In genomic region chr14:57663630-57664029, GRCm38 (mm10) we compare ENCODE assay signal across 10 mouse cellular contexts. TPM values are rescaled to one million over a fixed set of nuclear protein-coding genes. Genes with fewer than 3 reads are reported as not detected.
A peak's percentile ranks its signal among the peaks of the same experiment; 100 is the strongest.
DNase-seq lines count a peak whose midpoint lies in the region; ATAC-seq and TF ChIP-seq lines count a peak whose summit lies in the region.
"Had no signal": no experiment of that assay in that cellular context is flagged by ENCODE, and none has a peak within 500 bp of the region (broad histone marks: within the 10 kb centered on the region; RNA-seq: fewer than 3 reads in every experiment).

No protein-coding gene starts in this region.

- no peak overlapping the region for H3K27ac ChIP-seq in heart, embryonic 13.5 days (replicated peaks)
- no peak overlapping the region for H3K27ac ChIP-seq in hindbrain, embryonic 12.5 days
- no peak overlapping the region for H3K27ac ChIP-seq in midbrain, embryonic 11.5 days (ENCODE audit: low read depth, low read length)

- peaks cover 4% of the 10 kb centered on the region; the same call in 1 of the 2 replicates for H3K36me3 ChIP-seq in heart, embryonic 13.5 days
- H3K36me3 ChIP-seq in G1E (replicated peaks): peaks cover 30% of the 10 kb centered on the region
- no peaks in the 10 kb centered on the region for H3K36me3 ChIP-seq in hindbrain, embryonic 12.5 days
- H3K36me3 ChIP-seq in midbrain, embryonic 11.5 days (ENCODE audit: control insufficient read depth, insufficient read depth, low read length): no peaks in the 10 kb centered on the region

- no peak for TF ChIP-seq CTCF in G1E (IDR thresholded peaks at IDR 0.05; ENCODE audit: low read depth, low read length)

- H3K4me2 ChIP-seq in heart, embryonic 13.5 days: peak overlapping the region; percentile 87
- H3K4me2 ChIP-seq in hindbrain, embryonic 12.5 days (replicated peaks): peak overlapping the region; percentile 93
- H3K4me2 ChIP-seq in midbrain, embryonic 11.5 days: peak overlapping the region; percentile 73

- H3K9ac ChIP-seq in heart, embryonic 13.5 days: peak overlapping the region; percentile 92
- no peak overlapping the region for H3K9ac ChIP-seq in hindbrain, embryonic 12.5 days
- H3K9ac ChIP-seq in midbrain, embryonic 11.5 days (ENCODE audit: low read length): peak overlapping the region; percentile 81; the same call in 1 of the 2 replicates

- no peak for DNase-seq in heart, adult 9 months (ENCODE audit: low spot score in 2 of 2)
- DNase-seq in G1E (ENCODE audit: low spot score): no peak
- DNase-seq in midbrain, embryonic 11.5 days (ENCODE audit: low spot score, missing footprints): peak; percentile 83
- no peak for DNase-seq in T-cell, adult 2 months (ENCODE audit: low spot score)
- DNase-seq in spleen, adult 18-20 months: no peak
- no peak for DNase-seq in cerebellum, adult 9-10 months
- DNase-seq: cerebellum, postnatal 14 days; right cerebral cortex, postnatal 4 days had no signal

- no peak for ATAC-seq in heart, embryonic 13.5 days (ENCODE audit: extremely low read depth, insufficient number of reproducible peaks, low FRiP score, low TSS enrichment)
- ATAC-seq in G1E (ENCODE audit: extremely low read depth, insufficient number of reproducible peaks, low FRiP score, poor library complexity, severe bottlenecking): no peak
- ATAC-seq in hindbrain, embryonic 12.5 days (ENCODE audit: low FRiP score): no peak
- no peak for ATAC-seq in midbrain, embryonic 11.5 days (ENCODE audit: low FRiP score)

- H3K9me3 ChIP-seq in heart, embryonic 13.5 days: no peaks in the 10 kb centered on the region
- H3K9me3 ChIP-seq in G1E (replicated peaks): no peaks in the 10 kb centered on the region
- no peaks in the 10 kb centered on the region for H3K9me3 ChIP-seq in hindbrain, embryonic 12.5 days (replicated peaks)
- no peaks in the 10 kb centered on the region for H3K9me3 ChIP-seq in midbrain, embryonic 11.5 days (ENCODE audit: control insufficient read depth, low read length)

- H3K4me3 ChIP-seq in heart, embryonic 13.5 days: peak overlapping the region; percentile 80
- H3K4me3 ChIP-seq in G1E (ENCODE audit: low read depth, low read length): peak overlapping the region; percentile 96
- peak overlapping the region; percentile 86 for H3K4me3 ChIP-seq in hindbrain, embryonic 12.5 days
- peak overlapping the region; percentile 77 for H3K4me3 ChIP-seq in midbrain, embryonic 11.5 days (ENCODE audit: low read depth, low read length)

- no peaks in the 10 kb centered on the region for H3K27me3 ChIP-seq in heart, embryonic 13.5 days (replicated peaks)
- no peaks in the 10 kb centered on the region for H3K27me3 ChIP-seq in G1E (ENCODE audit: insufficient read depth, low read length)
- H3K27me3 ChIP-seq in hindbrain, embryonic 12.5 days: no peaks in the 10 kb centered on the region
- no peaks in the 10 kb centered on the region for H3K27me3 ChIP-seq in midbrain, embryonic 11.5 days (ENCODE audit: control insufficient read depth, insufficient read depth, low read length)

- WGBS in heart, embryonic 13.5 days: 27% methylated on average over 1 of the region's 1 CpGs
- WGBS in hindbrain, embryonic 12.5 days: 50% methylated on average over 1 of the region's 1 CpGs
- WGBS in midbrain, embryonic 11.5 days: 42% methylated on average over 1 of the region's 1 CpGs

- peaks cover 24% of the 10 kb centered on the region for H3K4me1 ChIP-seq in heart, embryonic 13.5 days
- H3K4me1 ChIP-seq in G1E (ENCODE audit: insufficient read depth, low read depth, low read length): peaks cover 34% of the 10 kb centered on the region
- peaks cover 13% of the 10 kb centered on the region for H3K4me1 ChIP-seq in hindbrain, embryonic 12.5 days
- peaks cover 6% of the 10 kb centered on the region; the same call in 1 of the 2 replicates for H3K4me1 ChIP-seq in midbrain, embryonic 11.5 days (ENCODE audit: control insufficient read depth, insufficient read depth, low read length)

RNA-seq across cellular contexts. Expression of gene Xpo4, which starts 1.6 kb away (rescaled TPM):
- 12.0 TPM in 2 replicates for polyA plus RNA-seq in heart, embryonic 13.5 days (2015; fragmentation: Nextera tagmentation; extraction: Ambion mirVana)
- 81.6 and 98.1 TPM in 2 replicates for total RNA-seq in G1E (2014; fragmentation: Nextera tagmentation)
- total RNA-seq in G1E (2017): 35.8 and 45.0 TPM in 2 replicates
- polyA plus RNA-seq in G1E (2012): 4.8 and 16.3 TPM in 2 replicates
- polyA plus RNA-seq in hindbrain, embryonic 12.5 days (2016; fragmentation: Nextera tagmentation; extraction: Ambion mirVana): 24.4 and 24.8 TPM in 2 replicates
- polyA plus RNA-seq in midbrain, embryonic 11.5 days (2014; fragmentation: Nextera tagmentation; extraction: Ambion mirVana): 32.6 and 33.9 TPM in 2 replicates
